Mouse (Mus musculus) right cerebral cortex, adult 18-20 months (tissue): ENCODE measurements around the gene Sh2d1a.

Experiments
- DNase-seq: peaks from one replicate; pipeline ENCODE4 v3.0.0; 2022; ENCODE audit warnings: mixed read lengths

Sh2d1a gene

DNA sequence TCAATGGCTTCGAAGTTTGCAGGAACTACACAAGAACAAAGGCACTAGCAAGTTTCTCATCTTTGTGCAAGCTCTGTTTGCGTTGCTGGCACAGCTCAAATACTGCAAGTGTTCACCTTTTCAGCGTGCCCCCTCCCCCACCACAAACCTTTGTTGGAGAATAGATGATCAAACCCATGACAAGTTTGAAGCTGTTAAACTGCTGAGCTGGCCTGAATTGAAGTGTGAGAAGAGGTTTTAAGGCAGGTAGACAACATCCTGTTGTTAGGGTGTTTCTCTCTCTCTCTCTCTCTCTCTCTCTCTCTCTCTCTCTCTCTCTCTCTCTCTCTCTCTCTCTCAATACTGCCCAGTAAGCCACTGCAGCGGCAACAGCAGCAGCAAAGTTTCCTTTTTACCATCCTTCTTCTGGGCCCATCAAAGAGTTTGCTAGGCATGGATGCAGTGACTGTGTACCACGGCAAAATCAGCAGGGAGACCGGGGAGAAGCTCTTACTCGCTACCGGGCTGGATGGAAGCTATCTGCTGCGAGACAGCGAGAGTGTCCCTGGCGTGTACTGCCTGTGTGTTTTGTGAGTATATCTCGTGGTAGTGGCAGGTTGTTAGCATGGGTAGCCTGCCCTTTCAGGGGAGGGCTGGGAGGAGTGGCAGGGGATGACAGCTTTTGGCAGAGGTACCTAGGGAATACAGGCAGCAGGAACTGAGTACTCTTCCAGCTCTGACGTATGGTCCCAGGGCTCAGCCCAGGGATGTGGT lies at the start of gene Sh2d1a:
Gene Sh2d1a (plus strand): TSS at position 163 of the 753 bp plus-strand sequence.
- no peak for DNase-seq

DNA sequence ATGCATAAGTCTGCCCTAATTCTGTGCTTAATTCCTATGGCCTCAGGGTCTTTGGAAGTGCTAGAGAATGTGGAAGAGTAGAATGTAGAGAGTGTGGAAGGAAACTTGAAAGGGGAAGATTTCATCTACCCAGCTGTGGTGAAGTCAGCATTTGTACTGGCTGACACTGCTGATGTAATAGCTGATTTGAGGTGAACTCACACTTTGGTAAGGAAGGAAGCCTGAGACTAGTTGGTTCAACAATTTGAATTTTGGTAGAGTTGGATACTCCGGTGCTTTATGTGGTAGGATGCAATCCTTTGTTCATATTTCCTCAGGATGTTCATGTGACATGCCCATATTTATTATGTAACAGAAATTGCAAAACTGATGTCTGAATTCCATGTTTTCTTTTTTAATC lies 49.3 kb upstream of the Sh2d1a start:
- no peak for DNase-seq

DNA sequence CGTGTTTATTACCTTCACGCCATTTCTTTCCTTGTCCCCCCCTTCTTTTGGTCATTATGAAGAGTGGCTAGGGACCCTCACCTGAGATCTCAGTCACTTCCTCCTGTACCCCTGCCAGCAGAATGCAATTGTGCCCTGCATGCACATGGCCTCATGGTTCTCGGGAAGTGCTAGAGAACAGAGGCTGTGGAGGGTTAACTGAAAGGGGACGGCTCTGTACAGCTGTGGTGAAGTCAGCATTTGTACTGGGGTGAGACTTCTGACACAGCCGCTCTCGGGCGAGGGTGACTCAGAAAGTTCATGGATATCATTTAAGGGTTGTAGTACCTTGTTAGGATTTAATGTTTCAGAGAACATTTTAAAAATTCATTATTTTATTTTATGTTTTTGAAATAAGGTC lies 47.7 kb upstream of the Sh2d1a start:
- no peak for DNase-seq

DNA sequence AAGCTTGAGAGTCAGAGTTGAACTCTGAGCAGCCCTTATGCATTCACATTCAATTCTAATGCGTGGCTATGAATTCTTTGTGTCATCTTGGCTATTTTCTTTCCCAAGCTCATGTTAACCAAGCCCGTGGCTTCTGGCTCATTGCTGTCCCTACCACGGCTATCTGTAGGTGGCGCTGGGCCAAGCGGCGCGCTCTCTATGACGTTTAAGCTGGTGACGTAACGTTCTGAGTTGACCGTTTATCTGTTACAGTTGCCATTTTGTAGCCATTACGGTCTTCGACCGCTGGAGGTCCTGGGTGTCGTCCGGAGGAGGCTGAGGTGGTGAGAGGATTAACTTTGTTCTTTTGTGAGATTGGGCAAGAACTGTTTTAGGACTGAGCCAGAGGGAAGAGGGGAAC lies 12.8 kb upstream of the Sh2d1a start, which contains the start of gene Tex13c2:
Gene Tex13c2 (plus strand): TSS at position 246 of the 400 bp plus-strand sequence.
- DNase-seq = no peak

DNA sequence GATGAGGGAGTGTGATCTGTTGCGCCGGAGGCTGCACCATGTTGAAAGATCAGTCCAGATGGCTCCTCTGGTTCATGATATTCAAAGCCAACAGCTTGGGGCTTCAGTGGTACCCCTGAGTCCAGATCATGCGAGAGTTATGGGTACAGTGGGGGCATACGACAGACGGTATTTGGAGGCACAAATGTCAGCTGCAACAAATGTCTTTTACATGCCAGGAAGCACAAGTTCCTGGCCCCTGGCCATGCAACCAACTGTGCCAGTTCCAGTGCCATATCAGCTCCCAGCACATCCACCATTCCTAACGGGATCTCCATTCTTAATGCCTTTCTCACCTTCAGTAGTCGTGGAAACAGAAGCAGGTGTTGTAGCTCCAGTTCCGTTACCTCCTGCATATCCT lies 11.9 kb upstream of the Sh2d1a start:
- DNase-seq = no peak

DNA sequence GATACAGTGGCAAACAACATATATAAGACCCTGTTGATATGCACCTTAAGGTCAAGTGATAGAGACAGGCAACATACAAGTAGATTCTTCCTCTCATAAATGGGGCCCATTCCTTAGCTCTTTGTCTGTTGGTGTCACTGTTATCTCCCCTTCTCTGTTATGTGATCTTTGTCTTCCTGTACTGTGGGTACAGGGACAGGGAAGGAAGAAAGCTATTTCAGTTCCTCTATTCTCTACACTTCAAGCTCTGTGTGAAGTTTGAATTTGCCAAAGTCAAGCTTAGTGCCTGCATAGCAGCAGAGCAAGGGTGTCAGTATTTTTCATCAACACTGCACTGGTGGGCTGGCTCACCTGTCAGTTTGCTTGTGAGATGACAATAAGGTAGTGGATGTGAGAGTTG lies 1.7 kb upstream of the Sh2d1a start:
- DNase-seq = no peak

DNA sequence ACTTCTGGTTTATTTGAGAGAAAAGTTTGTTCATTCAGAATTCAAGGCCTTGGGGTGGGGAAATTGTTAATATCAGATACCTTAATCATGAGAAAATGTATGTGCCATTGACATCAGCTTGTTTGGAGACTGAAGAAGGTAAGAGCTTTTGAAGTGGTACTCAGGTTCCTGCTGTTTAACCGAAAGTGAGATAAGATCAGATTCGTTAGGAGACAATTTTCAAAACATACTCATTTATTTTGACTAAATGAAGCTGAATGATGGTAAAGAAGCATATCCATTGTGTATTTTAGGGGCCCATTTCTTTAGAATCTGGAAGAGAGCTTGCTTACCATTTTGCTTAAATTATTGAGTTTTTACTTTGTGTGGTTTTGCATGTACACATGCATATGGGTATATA lies 8.9 kb downstream of the Sh2d1a start:
- DNase-seq = no peak

DNA sequence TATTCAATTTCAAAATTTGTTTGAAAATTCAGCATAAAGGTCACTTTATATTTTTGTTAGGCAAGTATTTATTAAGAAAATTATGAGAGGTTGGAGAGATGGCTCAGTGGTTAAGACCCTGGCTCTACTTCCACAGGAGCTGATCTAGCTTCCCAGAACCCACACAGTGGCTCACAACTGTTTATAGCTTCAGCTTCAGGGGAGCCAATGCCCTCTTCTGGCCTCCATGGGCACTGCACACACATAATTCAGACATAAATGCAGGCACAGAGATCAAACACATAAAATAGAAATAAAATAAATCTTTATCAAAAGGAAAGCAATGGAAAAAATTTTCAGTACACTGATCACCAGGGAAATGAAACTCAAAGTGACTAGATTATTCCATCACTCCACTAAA lies 10.3 kb downstream of the Sh2d1a start:
- no peak for DNase-seq

DNA sequence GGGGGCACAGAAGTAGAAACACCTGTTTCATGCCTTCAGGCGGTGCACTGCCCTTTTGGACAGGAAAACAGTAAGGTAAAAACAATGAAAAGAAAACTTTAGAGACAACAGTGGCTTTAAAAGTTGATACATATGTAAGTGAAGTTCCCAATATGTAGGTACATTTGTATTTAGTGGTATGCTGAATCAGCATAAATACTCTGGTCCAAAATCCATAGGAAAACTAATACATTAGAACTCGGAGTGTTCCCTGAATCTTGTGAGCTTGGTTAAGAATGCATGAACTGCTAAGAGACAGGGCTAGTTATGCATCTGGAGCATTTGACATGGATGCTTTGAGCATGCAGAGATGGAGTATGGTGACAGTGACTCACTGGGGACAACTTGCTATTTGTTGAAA lies 20.6 kb downstream of the Sh2d1a start:
- no peak for DNase-seq

DNA sequence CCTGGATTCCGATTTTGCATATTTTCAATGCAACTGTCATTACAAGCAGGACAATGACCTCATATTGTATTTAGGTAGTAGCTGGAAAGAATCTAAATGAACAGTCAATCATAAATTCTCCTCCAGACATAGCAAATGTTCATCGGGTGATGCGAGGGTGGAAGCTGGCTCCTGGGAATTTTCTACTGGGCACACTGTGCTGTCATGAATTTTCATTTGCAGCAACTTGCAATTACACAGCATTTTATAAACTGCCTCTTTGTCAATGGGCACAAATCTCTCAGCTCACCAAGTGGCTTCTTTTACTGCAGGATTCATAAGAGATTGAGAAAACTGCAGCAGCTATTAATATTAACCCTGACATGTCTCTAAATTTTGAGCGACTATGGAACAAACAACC lies 28.4 kb downstream of the Sh2d1a start:
- no peak for DNase-seq

DNA sequence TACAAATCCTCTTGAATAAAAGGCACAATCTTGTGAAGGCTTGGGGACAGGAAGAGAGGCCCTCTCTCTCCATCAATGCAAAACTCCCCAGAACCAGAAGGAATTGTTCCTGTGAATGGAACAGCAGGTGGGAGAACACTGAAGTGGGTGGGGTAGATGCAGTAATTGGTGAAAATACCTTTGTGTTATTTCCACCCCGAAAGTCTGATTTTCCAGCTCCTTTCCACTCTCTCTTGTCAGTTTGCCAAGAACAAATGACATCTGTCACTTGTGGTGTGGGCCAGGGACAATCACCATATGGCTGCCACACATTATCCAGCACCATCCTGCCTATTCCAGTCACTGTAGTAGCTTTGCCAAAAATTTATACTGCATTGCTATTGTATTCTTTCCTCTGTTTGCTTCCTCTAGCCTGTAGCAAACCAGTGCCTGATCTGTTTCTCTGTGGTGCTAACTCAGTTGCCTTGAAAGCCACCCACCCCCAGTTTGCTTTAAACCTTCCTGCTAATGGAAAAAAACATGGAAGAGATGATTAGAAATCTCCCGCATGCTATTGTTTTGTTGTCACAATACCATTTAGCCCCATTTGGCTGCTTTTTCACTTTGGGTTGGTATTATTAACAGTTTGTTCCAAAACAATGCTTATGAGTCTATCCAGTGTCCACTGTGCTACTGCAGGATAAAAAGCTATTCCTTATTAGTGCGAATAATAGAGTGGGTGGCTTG lies 37.9 kb downstream of the Sh2d1a start:
- peak; percentile 17 for DNase-seq

DNA sequence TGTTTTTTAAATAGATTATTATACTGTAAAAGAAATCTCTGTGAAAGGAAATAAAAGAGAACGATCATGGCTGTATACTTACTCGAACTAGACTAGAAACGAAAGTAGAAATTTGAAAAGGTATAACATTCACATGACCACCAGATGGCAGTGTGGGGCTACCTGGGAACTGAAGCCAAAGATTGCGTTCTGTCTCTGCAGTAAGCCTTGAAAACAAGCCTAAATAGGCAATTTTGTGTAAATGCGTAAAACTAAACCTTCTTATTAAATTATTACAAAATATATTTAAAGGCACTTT lies 38.5 kb downstream of the Sh2d1a start:
- peak; percentile 63 for DNase-seq

DNA sequence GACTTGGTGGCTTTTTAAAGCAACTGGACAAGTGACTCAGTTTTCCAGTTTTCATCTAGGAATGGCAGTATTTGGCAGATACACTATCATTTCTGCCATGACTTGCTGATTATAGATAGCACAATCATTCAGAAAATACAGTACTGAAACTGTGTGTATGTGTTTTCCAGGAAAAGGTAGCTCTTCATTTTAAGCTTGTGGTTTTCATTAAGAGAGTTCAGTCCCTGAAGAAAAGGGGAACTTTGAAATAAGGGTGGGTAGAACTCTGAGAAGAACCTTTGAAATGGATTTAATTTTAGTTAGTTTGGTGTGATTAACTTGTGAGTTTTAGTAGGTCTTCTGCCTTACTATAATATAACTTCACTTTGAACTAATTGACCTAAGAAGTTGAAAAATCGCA lies 42.8 kb downstream of the Sh2d1a start:
- DNase-seq = no peak

DNA sequence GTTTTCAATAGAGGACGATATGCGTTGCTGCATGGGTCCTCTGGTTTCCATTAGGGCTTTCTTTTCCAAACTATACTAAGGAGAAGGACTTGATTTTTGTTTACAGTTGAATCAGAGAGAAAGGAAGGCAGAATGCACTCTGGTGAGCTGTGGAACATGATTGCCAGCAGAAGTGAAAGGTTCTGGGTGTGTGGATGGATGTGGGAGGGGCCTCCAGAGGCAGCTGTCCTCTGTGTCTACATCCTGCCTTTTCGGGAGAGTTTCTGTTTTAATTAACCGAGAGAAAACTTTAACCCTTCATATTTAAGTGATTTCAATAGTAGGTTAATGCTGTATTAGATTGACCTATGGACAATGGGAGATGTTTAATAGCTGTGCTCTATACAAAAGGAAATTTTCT lies 46.3 kb downstream of the Sh2d1a start:
- DNase-seq = no peak

DNA sequence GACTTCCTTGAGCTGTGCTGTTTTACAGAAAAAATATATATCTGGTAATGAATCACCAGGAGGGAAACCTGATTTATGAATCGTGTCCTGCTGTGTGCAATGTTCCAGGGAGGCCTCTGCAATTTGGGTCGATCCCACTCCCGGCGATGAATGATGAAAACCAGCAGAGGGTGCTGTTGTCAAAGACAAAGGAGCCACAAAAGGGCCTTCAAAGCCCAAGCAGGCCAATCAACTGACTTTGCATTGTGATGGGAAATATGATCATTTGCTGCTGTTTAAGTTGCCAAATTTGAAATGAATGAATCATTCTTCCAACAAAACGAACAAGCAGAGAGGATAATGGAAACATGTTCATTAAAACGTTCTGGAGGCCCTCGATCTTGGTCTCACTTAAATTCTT lies 55.0 kb downstream of the Sh2d1a start:
- DNase-seq = peak; percentile 62

DNA sequence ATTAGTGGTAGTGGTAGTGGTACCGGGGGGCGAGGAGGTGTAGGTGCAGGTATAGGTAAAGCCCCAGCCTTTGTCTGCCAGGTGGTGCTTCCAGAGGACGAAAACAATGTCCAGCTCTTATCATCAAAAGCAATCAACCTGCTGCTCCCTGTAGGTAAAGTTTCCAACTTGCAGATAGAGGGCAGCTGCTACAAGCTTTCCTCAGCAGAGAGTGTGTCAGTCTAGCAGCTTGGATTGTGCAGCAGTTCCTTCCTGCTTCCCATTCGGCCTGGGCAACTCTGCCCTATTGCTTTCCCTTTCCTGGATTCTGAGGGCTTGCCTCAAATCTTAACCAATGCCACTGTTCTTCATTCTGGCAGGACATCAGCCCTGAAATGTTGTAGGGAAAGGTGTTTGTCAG lies 56.4 kb downstream of the Sh2d1a start:
- DNase-seq = no peak
